Mouse (Mus musculus) E14TG2a.4 (cell line): ENCODE results near the gene Gga2.

Experiments
- H3K27me3 ChIP-seq: 2 replicates; pipeline ENCODE4 v1.6.1; 2014; ENCODE audit warnings: low read length, control low read depth; ENCODE audit not compliant: insufficient read depth
- H3K36me3 ChIP-seq: 2 replicates; pipeline ENCODE4 v1.6.1; 2014; ENCODE audit warnings: low read length, control low read depth; ENCODE audit not compliant: insufficient read depth
- H3K4me1 ChIP-seq: replicated peaks from 2 replicates; pipeline ENCODE4 v1.6.1; 2014; ENCODE audit warnings: low read depth, low read length, control low read depth
- H3K4me3 ChIP-seq: replicated peaks from 2 replicates; pipeline ENCODE4 v1.5.1; 2014; ENCODE audit warnings: mild to moderate bottlenecking, low read length
- H3K9me3 ChIP-seq: 2 replicates; pipeline ENCODE4 v1.6.1; 2014; ENCODE audit warnings: low read length, control low read depth
- CTCF ChIP-seq: conservative IDR thresholded peaks from 2 replicates; pipeline ENCODE4 v1.5.1; 2014; ENCODE audit warnings: low read length
- NANOG ChIP-seq: IDR thresholded peaks from 2 replicates; pipeline ENCODE4 v1.6.1; 2014; ENCODE audit warnings: borderline replicate concordance, low read length, mixed read lengths
- POU5F1 ChIP-seq: IDR thresholded peaks from 2 replicates; pipeline ENCODE4 v1.6.1; 2014; ENCODE audit warnings: low read length, borderline replicate concordance

Gga2 gene

GRCm38 (mm10) chr7:121936861-121937630, 84.0 kb downstream of the Gga2 start:
- H3K36me3 ChIP-seq, result peaks cover 64% of the 10 kb centered on the region
- H3K27me3 ChIP-seq, result no peaks in the 10 kb centered on the region
- TF ChIP-seq CTCF, result no peak
- TF ChIP-seq POU5F1, result no peak
- TF ChIP-seq NANOG, result no peak
- H3K9me3 ChIP-seq, result peaks cover 4% of the 10 kb centered on the region; the same call in 1 of the 2 replicates
- H3K4me1 ChIP-seq, result no peaks in the 10 kb centered on the region
- no peak overlapping the region for H3K4me3 ChIP-seq
